Mouse (Mus musculus) hindbrain, embryonic 16.5 days (tissue): Measurements from ENCODE around the gene Rpl41. TPM values are rescaled to one million over a fixed set of nuclear protein-coding genes. Genes with fewer than 3 reads are reported as not detected.
"Not testable (repeated sequence)": the region's sequence is repeated elsewhere in the genome, so short reads cannot be mapped to it uniquely, and the experiment has no call there.

Experiments
- ATAC-seq: fragments of 200-750 bp; cut with Nextera tagmentation; 2 replicates; pipeline ENCODE4 v1.8.0; 2017; ENCODE audit warnings: moderate TSS enrichment, moderate library complexity
- H3K27ac ChIP-seq: fragments of 300-500 bp; sonication (generic); 2 replicates; pipeline ENCODE4 v1.5.1; 2014; ENCODE audit warnings: low read depth, mild to moderate bottlenecking, control low read depth, low read length, moderate library complexity
- H3K27me3 ChIP-seq: fragments of 300-500 bp; sonication (generic); replicated peaks from 2 replicates; pipeline ENCODE4 v1.6.1; 2014; ENCODE audit warnings: low read length; ENCODE audit not compliant: control insufficient read depth, insufficient read depth
- H3K36me3 ChIP-seq: fragments of 300-500 bp; sonication (generic); 2 replicates; pipeline ENCODE4 v1.6.1; 2014; ENCODE audit warnings: mild to moderate bottlenecking, low read length, moderate library complexity, mixed read lengths; ENCODE audit not compliant: control insufficient read depth, insufficient read depth
- H3K4me1 ChIP-seq: fragments of 300-500 bp; sonication (generic); 2 replicates; pipeline ENCODE4 v1.6.1; 2014; ENCODE audit warnings: low read depth, low read length; ENCODE audit not compliant: control insufficient read depth, insufficient read depth
- H3K4me2 ChIP-seq: fragments of 300-500 bp; sonication (generic); 2 replicates; pipeline ENCODE4 v1.6.1; 2014; ENCODE audit warnings: mild to moderate bottlenecking, low read length, control low read depth, moderate library complexity
- H3K4me3 ChIP-seq: fragments of 300-500 bp; sonication (generic); 2 replicates; pipeline ENCODE4 v1.5.1; 2014; ENCODE audit warnings: mild to moderate bottlenecking, low read length, control low read depth, moderate library complexity
- H3K9ac ChIP-seq: fragments of 300-500 bp; sonication (generic); 2 replicates; pipeline ENCODE4 v1.6.1; 2014; ENCODE audit warnings: low read depth, mild to moderate bottlenecking, control low read depth, low read length, moderate library complexity
- H3K9me3 ChIP-seq: fragments of 300-500 bp; sonication (generic); 2 replicates; pipeline ENCODE4 v1.6.1; 2014; ENCODE audit warnings: mild to moderate bottlenecking, low read length, moderate library complexity; ENCODE audit not compliant: control insufficient read depth
- WGBS: fragments of 180-500 bp; shearing (Covaris S2); extraction: QIAGEN DNeasy Blood & Tissue Kit; methylation state at CpG from one replicate; pipeline ENCODE4 v1.1.7; 2014; 5-methylcytosine and 5-hydroxymethylcytosine counted together
- polyA plus RNA-seq: library from polyadenylated mRNA; unstranded; fragments of >200 nt; fragmentation: Nextera tagmentation; extraction: Ambion mirVana; gene quantifications from 2 replicates; pipeline ENCODE4 v1.2.1, GENCODE M21; 2015

Rpl41 gene
- polyA plus RNA-seq, 1 experiment from 2014 or later = 2,091 TPM

- Histone ChIP-seq H3K27ac (peak within 1 kb of the TSS; percentile 86), H3K27me3 (no peaks in the 10 kb centered on the region), H3K4me1 (peaks cover 12% of the 10 kb centered on the region), H3K36me3 (peaks cover 5% of the 10 kb centered on the region; the same call in 1 of the 2 replicates), H3K4me2 (peak within 1 kb of the TSS; percentile 81), H3K4me3 (peak within 1 kb of the TSS; percentile 93), H3K9ac (peak within 1 kb of the TSS; percentile 94), H3K9me3 (no peaks in the 10 kb centered on the region)
- peak; percentile 99 for ATAC-seq
- under 1% methylated on average over 58 of the region's 58 CpGs for WGBS
These were observed 16.9 kb upstream of the Rpl41 start, which contains the start of gene Pa2g4 for GRCm38 (mm10) chr10:128565788-128566531. TSS of gene Pa2g4 (minus strand) at chr10:128565987.

- peaks cover 12% of the 10 kb centered on the region for H3K4me1 ChIP-seq
- WGBS = under 1% methylated on average over 45 of the region's 46 CpGs
- no peaks in the 10 kb centered on the region for H3K27me3 ChIP-seq
- peaks cover 12% of the 10 kb centered on the region for H3K36me3 ChIP-seq
- peak; percentile 22; the same call in 1 of the 2 replicates for ATAC-seq
- H3K4me3 ChIP-seq = peak overlapping the region; percentile 93
- H3K4me2 ChIP-seq = peak overlapping the region; percentile 81
- H3K27ac ChIP-seq = peak overlapping the region; percentile 86
- H3K9me3 ChIP-seq = no peaks in the 10 kb centered on the region
- peak overlapping the region; percentile 94 for H3K9ac ChIP-seq
These were observed 16.2 kb upstream of the Rpl41 start for GRCm38 (mm10) chr10:128565206-128565787.

GRCm38 (mm10) chr10:128563544-128563943, 14.4 kb upstream of the Rpl41 start:
- WGBS = 91% methylated on average over 6 of the region's 6 CpGs
- H3K9ac ChIP-seq = no peak overlapping the region
- no peak overlapping the region; the same call in 1 of the 2 replicates for H3K4me2 ChIP-seq
- no peaks in the 10 kb centered on the region for H3K27me3 ChIP-seq
- peaks cover 28% of the 10 kb centered on the region for H3K36me3 ChIP-seq
- peaks cover 12% of the 10 kb centered on the region for H3K4me1 ChIP-seq
- no peak overlapping the region for H3K27ac ChIP-seq
- H3K9me3 ChIP-seq = no peaks in the 10 kb centered on the region
- no peak for ATAC-seq
- no peak overlapping the region for H3K4me3 ChIP-seq

- Histone ChIP-seq H3K4me2 (no peak overlapping the region), H3K27ac (no peak overlapping the region), H3K36me3 (peaks cover 35% of the 10 kb centered on the region), H3K27me3 (no peaks in the 10 kb centered on the region), H3K9me3 (no peaks in the 10 kb centered on the region), H3K9ac (no peak overlapping the region), H3K4me3 (no peak overlapping the region), H3K4me1 (no peaks in the 10 kb centered on the region)
- no peak for ATAC-seq
- WGBS = 88% methylated on average over 6 of the region's 6 CpGs
These were observed 7.9 kb upstream of the Rpl41 start for GRCm38 (mm10) chr10:128556963-128557362.

- H3K9me3 ChIP-seq = no peaks in the 10 kb centered on the region
- no peak overlapping the region for H3K4me2 ChIP-seq
- no peak overlapping the region for H3K27ac ChIP-seq
- no peaks in the 10 kb centered on the region for H3K27me3 ChIP-seq
- no peak overlapping the region for H3K9ac ChIP-seq
- H3K36me3 ChIP-seq = peaks cover 35% of the 10 kb centered on the region
- no peak overlapping the region for H3K4me3 ChIP-seq
- no peaks in the 10 kb centered on the region for H3K4me1 ChIP-seq
- no peak for ATAC-seq
These were observed 7.2 kb upstream of the Rpl41 start for GRCm38 (mm10) chr10:128556286-128556685.

GRCm38 (mm10) chr10:128555567-128555966, 6.5 kb upstream of the Rpl41 start:
- 96% methylated on average over 1 of the region's 1 CpGs for WGBS
- not testable (repeated sequence) for H3K4me2 ChIP-seq, ATAC-seq, H3K9me3 ChIP-seq, H3K4me3 ChIP-seq, H3K9ac ChIP-seq, H3K4me1 ChIP-seq, H3K27ac ChIP-seq, H3K27me3 ChIP-seq
- peaks cover 31% of the 10 kb centered on the region for H3K36me3 ChIP-seq

GRCm38 (mm10) chr10:128550144-128550823, 1.2 kb upstream of the Rpl41 start:
- not testable (repeated sequence) for H3K4me2 ChIP-seq, H3K27ac ChIP-seq, H3K4me1 ChIP-seq, H3K4me3 ChIP-seq, H3K36me3 ChIP-seq, ATAC-seq, H3K9me3 ChIP-seq, H3K9ac ChIP-seq, H3K27me3 ChIP-seq
- 92% methylated on average over 11 of the region's 11 CpGs for WGBS

- H3K27me3 ChIP-seq, H3K4me2 ChIP-seq, H3K4me3 ChIP-seq, ATAC-seq, H3K9ac ChIP-seq, H3K9me3 ChIP-seq, H3K36me3 ChIP-seq, H3K4me1 ChIP-seq: not testable (repeated sequence)
- 65% methylated on average over 6 of the region's 6 CpGs for WGBS
- 0 out of 2 replicates have a peak overlapping the region, but pooled peaks have one; percentile 18 for H3K27ac ChIP-seq
These were observed 565 bp upstream of the Rpl41 start for GRCm38 (mm10) chr10:128549682-128550057.
